Mouse (Mus musculus) hindbrain, embryonic 11.5 days (tissue): ENCODE measurements around the gene Gdap1l1. TPM values are rescaled to one million over a fixed set of nuclear protein-coding genes. Genes with fewer than 3 reads are reported as not detected.
A peak's percentile ranks its signal among the peaks of the same experiment; 100 is the strongest.
"Not testable (repeated sequence)": the region's sequence is repeated elsewhere in the genome, so short reads cannot be mapped to it uniquely, and the experiment has no call there.

Source experiments
- ATAC-seq: fragments of 200-750 bp; cut with Nextera tagmentation; 2 replicates; pipeline ENCODE4 v1.8.0; 2017; ENCODE audit warnings: mild to moderate bottlenecking, moderate TSS enrichment, moderate library complexity; ENCODE audit not compliant: low FRiP score
- DNase-seq: peaks from one replicate; pipeline ENCODE4 v3.0.0-alpha.2; 2015; ENCODE audit warnings: low spot score
- H3K27ac ChIP-seq: fragments of 300-500 bp; sonication (generic); 2 replicates; pipeline ENCODE4 v1.5.1; 2014; ENCODE audit warnings: mild to moderate bottlenecking, low read depth, low read length
- H3K27me3 ChIP-seq: fragments of 300-500 bp; sonication (generic); 2 replicates; pipeline ENCODE4 v1.6.1; 2014; ENCODE audit warnings: mild to moderate bottlenecking, low read length, moderate library complexity, mixed read lengths; ENCODE audit not compliant: control insufficient read depth, insufficient read depth
- H3K36me3 ChIP-seq: fragments of 300-500 bp; sonication (generic); 2 replicates; pipeline ENCODE4 v1.6.1; 2014; ENCODE audit warnings: mild to moderate bottlenecking, low read length, moderate library complexity, mixed read lengths; ENCODE audit not compliant: control insufficient read depth, insufficient read depth
- H3K4me1 ChIP-seq: fragments of 300-500 bp; sonication (generic); replicated peaks from 2 replicates; pipeline ENCODE4 v1.6.1; 2014; ENCODE audit warnings: low read length, mixed read lengths; ENCODE audit not compliant: control insufficient read depth, insufficient read depth
- H3K4me2 ChIP-seq: fragments of 300-500 bp; sonication (generic); replicated peaks from 2 replicates; pipeline ENCODE4 v1.6.1; 2014; ENCODE audit warnings: mild to moderate bottlenecking, low read depth, low read length
- H3K4me3 ChIP-seq: fragments of 300-500 bp; sonication (generic); 2 replicates; pipeline ENCODE4 v1.5.1; 2014; ENCODE audit warnings: low read depth, low read length
- H3K9ac ChIP-seq: fragments of 300-500 bp; sonication (generic); 2 replicates; pipeline ENCODE4 v1.6.1; 2014; ENCODE audit warnings: low read depth, low read length
- H3K9me3 ChIP-seq: fragments of 300-500 bp; sonication (generic); 2 replicates; pipeline ENCODE4 v1.6.1; 2016; ENCODE audit warnings: low read length; ENCODE audit not compliant: control insufficient read depth
- WGBS: fragments of 180-500 bp; shearing (Covaris S2); extraction: QIAGEN DNeasy Blood & Tissue Kit; methylation state at CpG from one replicate; pipeline ENCODE4 v1.1.7; 2014; 5-methylcytosine and 5-hydroxymethylcytosine counted together
- polyA plus RNA-seq: library from polyadenylated mRNA; unstranded; fragments of >200 nt; fragmentation: Nextera tagmentation; extraction: Ambion mirVana; gene quantifications from 2 replicates; pipeline ENCODE4 v1.2.1, GENCODE M21; 2014

The Gdap1l1 gene
- polyA plus RNA-seq, 1 experiment from 2014 or later = 47.4 TPM

DNA sequence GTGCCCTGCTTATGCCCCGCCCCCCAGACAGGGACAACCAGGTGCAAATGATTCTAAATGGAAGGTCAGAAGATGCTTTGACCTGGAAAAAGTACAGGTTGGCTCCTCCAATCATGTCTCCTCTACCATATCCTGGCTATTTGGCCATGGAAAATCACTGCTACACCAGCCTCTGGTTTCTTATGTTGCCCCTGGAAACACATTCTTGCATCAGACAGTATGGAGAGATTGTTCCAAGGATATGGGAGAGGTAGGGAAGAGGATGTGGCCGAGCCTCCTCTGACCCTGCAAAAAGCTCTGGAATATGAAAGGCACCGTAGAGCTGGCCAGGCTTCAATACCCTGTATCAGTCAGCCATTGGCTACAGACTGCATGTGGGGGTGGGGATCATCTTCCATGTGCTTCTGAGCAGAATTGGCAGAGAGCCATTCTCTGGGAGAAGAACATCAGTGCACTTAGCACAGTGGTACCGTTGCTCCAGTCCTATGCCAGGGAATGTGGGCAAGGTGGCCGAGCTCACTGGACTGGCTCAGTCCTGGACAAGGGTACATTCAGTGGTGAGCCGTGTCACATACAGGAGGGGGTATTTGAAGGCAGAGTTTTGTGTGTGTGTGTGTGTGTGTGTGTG lies 12.5 kb downstream of the Gdap1l1 start:
- ATAC-seq (no peak), DNase-seq (no peak)
- H3K9me3 ChIP-seq = no peaks in the 10 kb centered on the region
- H3K36me3 ChIP-seq = no peaks in the 10 kb centered on the region
- 80% methylated on average over 6 of the region's 6 CpGs for WGBS
- H3K9ac ChIP-seq = no peak overlapping the region
- H3K4me2 ChIP-seq = no peak overlapping the region
- no peaks in the 10 kb centered on the region for H3K4me1 ChIP-seq
- H3K4me3 ChIP-seq = no peak overlapping the region
- no peaks in the 10 kb centered on the region for H3K27me3 ChIP-seq
- H3K27ac ChIP-seq = no peak overlapping the region

DNA sequence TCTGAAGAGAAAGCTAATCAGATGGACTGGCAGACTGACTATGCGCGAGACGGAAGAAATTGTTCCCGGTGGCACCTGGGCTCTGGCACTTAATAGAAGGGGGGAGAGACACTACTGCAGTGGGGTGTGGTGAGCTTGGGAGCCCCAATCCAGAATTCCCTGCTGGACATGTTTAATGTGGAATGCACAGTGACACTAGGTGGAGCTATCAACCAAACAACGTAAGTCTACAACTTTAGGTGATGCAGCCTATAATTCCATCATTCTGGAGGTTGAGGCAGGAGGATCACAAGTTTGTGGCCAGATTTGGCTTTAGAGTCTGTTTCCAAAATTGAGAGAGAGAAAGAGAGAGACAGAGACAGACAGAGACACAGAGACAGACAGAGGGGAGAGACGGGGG lies 14.5 kb downstream of the Gdap1l1 start:
- DNase-seq (no peak), ATAC-seq (no peak)
- H3K4me3 ChIP-seq = no peak overlapping the region
- no peak overlapping the region for H3K4me2 ChIP-seq
- no peaks in the 10 kb centered on the region for H3K27me3 ChIP-seq
- H3K27ac ChIP-seq = no peak overlapping the region
- no peaks in the 10 kb centered on the region for H3K36me3 ChIP-seq
- WGBS = 86% methylated on average over 6 of the region's 6 CpGs
- H3K9me3 ChIP-seq = no peaks in the 10 kb centered on the region
- H3K9ac ChIP-seq = no peak overlapping the region
- H3K4me1 ChIP-seq = no peaks in the 10 kb centered on the region

DNA sequence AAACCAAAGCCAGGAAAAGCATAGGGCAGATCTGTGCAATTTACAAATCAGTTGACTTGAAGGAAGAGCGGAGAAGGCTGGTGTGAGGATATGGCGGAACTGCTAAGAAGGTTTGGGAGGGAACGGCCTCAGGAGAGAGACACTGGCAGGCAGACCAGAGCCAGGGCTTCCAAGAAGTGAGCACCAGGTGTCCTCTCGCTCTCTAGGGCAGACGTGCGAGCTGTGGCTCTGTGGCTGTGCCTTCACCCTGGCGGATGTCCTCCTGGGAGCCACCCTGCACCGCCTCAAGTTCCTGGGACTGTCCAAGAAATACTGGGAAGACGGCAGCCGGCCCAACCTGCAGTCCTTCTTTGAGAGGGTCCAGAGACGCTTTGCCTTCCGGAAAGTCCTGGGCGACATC lies 15.1 kb downstream of the Gdap1l1 start:
- Histone ChIP-seq H3K27ac (no peak overlapping the region), H3K4me3 (no peak overlapping the region), H3K9ac (no peak overlapping the region), H3K9me3 (no peaks in the 10 kb centered on the region), H3K27me3 (0 out of 2 replicates have a peak, but pooled peaks cover under 1% of the 10 kb centered on the region), H3K36me3 (no peaks in the 10 kb centered on the region), H3K4me2 (no peak overlapping the region), H3K4me1 (no peaks in the 10 kb centered on the region)
- DNase-seq (no peak), ATAC-seq (no peak)
- WGBS = 89% methylated on average over 13 of the region's 13 CpGs

DNA sequence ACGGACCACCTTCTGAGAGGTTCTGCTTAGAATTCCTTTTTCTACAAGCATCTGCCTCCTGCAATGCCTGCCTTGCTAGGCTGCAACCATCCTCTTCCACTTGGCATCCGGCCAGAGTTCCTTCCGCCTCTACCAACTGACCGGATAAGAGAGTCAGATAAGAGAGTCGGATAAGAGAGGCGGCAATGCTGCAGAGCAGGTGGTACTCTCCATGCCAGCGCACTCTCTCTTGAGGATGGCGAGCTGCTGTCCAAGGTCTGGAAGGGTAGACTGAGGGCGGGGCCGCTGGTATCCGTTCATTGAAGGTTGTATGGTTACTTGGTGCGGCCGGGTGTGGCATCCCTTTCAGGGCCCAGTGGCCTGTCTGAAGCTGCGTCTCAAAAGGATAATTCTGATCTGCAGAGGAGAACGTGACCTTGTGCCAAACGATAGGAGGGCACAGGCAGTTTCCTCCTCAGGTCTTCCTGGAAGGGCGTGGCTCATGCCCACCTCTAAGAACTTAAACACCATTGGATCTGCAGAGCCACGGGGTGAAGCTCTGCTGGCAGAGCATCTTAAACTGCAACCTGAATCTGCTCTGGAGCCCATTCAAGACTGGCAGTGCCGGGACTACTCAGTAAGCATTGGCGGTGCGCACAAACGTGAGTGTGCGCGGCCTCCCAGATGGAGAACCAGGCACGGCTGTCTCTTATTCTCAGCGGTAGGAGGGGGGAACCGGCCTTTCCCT lies 20.4 kb downstream of the Gdap1l1 start:
- WGBS = 55% methylated on average over 27 of the region's 27 CpGs
- DNase-seq (no peak), ATAC-seq (no peak)
- Histone ChIP-seq H3K27ac (no peak overlapping the region), H3K4me3 (no peak overlapping the region), H3K27me3 (0 out of 2 replicates have a peak, but pooled peaks cover 2% of the 10 kb centered on the region), H3K9ac (no peak overlapping the region), H3K9me3 (no peaks in the 10 kb centered on the region), H3K4me2 (no peak overlapping the region), H3K36me3 (no peaks in the 10 kb centered on the region), H3K4me1 (no peaks in the 10 kb centered on the region)

DNA sequence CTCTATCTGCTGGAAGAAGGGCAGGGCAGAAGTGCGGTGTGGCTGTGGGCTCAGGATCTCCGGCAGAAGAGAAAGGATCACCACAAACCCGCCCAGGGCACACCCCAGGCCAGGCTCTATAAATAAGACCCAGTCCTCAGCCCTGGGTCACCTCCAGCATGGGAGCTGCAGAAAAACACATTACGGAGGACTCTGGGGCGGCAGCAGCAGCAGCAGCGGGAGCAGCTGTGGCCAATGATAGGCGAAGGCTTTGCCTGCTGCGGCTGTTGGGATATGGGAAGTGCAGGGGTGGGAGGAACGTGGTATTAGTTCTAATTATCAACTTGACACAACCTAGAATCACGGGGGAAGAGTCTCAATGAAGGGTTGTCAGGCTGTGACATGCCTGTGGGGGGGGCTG lies 21.1 kb downstream of the Gdap1l1 start:
- Histone ChIP-seq H3K4me3 (no peak overlapping the region), H3K4me2 (no peak overlapping the region), H3K9ac (no peak overlapping the region), H3K27ac (no peak overlapping the region), H3K4me1 (no peaks in the 10 kb centered on the region), H3K27me3 (0 out of 2 replicates have a peak, but pooled peaks cover 2% of the 10 kb centered on the region), H3K9me3 (no peaks in the 10 kb centered on the region), H3K36me3 (no peaks in the 10 kb centered on the region)
- WGBS = 40% methylated on average over 10 of the region's 10 CpGs
- peak; percentile 23 for DNase-seq
- ATAC-seq = no peak

DNA sequence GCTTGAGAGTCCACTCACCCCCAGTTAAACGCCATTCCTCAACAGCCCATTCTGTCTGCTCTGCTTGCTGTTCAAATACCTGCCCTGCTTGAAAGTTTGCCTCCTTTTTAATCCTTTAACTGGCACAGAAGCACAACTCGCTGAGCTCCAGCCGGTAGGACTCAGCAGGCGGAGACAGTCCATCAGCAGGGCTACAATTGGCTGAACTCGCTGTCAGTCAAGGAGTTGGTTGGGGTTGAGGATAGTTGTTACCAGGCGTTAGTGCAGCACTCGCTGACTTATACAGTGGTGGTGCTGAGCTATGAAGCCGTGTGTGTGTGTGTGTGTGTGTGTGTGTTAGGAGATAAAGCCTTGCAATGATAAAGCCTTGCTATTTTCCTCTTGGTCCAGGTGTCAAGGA lies 22.3 kb downstream of the Gdap1l1 start:
- 90% methylated on average over 8 of the region's 8 CpGs for WGBS
- ATAC-seq = no peak

DNA sequence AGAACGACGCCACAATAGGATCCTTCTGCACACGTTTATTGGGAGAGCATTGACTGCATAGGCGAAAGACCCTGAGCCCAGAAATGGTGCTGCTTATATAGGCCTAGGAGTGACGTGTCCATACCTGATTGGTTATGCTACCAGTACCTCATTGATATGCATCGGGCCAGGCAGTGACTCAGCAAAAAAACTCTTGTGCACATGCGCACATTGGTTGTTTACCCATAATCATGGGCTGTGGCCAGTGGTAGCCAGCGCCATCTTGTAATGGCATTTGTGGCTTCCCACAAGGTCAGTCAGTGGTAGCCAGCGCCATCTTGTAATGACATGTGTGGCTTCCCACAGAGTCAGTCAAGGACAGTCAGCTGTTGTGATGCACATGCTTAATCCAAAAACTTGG lies 23.0 kb downstream of the Gdap1l1 start:
- ATAC-seq, H3K27ac ChIP-seq, H3K4me1 ChIP-seq, H3K9ac ChIP-seq, H3K9me3 ChIP-seq, H3K4me3 ChIP-seq, DNase-seq, H3K36me3 ChIP-seq, H3K4me2 ChIP-seq, H3K27me3 ChIP-seq: not testable (repeated sequence)
- WGBS = 92% methylated on average over 8 of the region's 9 CpGs

More for the DNA sequence above, 22.3 kb downstream of the Gdap1l1 start:
- Histone ChIP-seq H3K4me3 (no peak overlapping the region), H3K4me2 (no peak overlapping the region), H3K36me3 (no peaks in the 10 kb centered on the region), H3K27me3 (0 out of 2 replicates have a peak, but pooled peaks cover 2% of the 10 kb centered on the region), H3K9ac (no peak overlapping the region), H3K9me3 (no peaks in the 10 kb centered on the region), H3K4me1 (no peaks in the 10 kb centered on the region), H3K27ac (no peak overlapping the region)
- DNase-seq = no peak

DNA sequence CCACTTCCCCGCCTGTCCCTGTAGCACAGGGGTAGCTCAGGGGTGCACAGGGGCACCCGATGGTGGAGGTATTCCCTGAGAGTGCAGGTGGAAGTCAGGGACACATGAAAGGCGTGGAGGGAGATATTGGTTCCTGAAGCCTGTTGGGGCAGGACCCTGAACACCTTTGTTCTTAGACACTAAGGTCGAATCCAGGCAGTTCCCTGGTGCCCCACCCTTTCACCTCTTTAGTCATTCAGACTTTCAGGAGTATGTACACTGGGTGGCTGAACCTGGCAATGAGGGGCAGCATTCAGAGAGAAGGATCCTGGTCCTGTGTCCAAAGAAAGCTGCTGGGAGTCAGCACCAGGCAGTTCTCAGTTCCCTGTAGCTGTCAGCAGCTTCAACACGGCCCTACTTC lies 24.1 kb downstream of the Gdap1l1 start:
- H3K9ac ChIP-seq = no peak overlapping the region
- DNase-seq = no peak
- 89% methylated on average over 5 of the region's 5 CpGs for WGBS

DNA sequence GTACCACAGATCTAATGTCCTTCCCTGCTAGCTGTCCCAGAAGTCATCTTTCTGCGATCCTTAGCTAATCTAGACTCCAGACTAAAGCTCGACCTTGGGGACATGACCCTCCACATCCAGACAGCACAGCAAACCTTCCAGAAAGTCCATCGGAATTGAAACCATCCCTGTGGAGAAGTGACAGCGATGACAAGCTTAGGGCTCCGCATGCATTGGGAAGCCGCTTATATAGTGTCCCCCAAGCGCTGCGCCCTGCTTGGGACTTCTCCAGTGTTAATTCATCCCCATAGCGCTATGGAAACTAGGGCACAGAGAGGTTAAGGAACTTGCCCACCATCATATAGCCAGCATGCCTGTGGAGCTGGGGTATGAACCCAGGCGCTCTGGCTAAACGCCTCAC lies 24.5 kb downstream of the Gdap1l1 start:
- H3K9ac ChIP-seq = no peak overlapping the region
- H3K27me3 ChIP-seq = 0 out of 2 replicates have a peak, but pooled peaks cover 2% of the 10 kb centered on the region
- ATAC-seq = no peak
- H3K27ac ChIP-seq = no peak overlapping the region
- no peaks in the 10 kb centered on the region for H3K4me1 ChIP-seq
- 77% methylated on average over 11 of the region's 11 CpGs for WGBS
- no peak for DNase-seq
- H3K4me2 ChIP-seq = no peak overlapping the region
- no peaks in the 10 kb centered on the region for H3K36me3 ChIP-seq
- H3K4me3 ChIP-seq = no peak overlapping the region
- no peaks in the 10 kb centered on the region for H3K9me3 ChIP-seq

More for the DNA sequence above, 24.1 kb downstream of the Gdap1l1 start:
- ATAC-seq = no peak
- Histone ChIP-seq H3K9me3 (no peaks in the 10 kb centered on the region), H3K4me2 (no peak overlapping the region), H3K4me3 (no peak overlapping the region), H3K27ac (no peak overlapping the region), H3K4me1 (no peaks in the 10 kb centered on the region), H3K27me3 (0 out of 2 replicates have a peak, but pooled peaks cover 2% of the 10 kb centered on the region), H3K36me3 (no peaks in the 10 kb centered on the region)
